Comparison of ENCODE assay signal across 1 mouse cellular context in the genomic region with DNA sequence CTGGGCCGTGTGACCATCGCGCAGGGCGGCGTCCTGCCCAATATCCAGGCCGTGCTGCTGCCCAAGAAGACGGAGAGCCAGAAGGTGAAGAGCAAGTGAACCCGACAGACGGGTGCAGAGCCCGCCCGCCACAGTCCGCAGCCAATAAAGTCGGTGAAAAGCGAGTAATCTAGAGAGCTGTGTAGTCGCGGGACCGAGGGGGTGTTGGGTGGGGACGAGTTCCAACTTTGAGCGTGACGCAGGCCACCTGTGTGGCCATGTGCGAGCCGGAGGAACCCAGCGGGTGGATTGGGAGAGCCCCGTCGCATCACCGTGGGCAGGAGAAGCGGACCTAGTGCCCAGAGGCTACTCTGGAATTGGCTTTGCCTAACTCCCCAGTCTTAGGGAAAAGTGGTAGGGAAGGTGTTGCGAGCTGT.
TF ChIP-seq lines count a peak whose summit lies in the region.

No protein-coding gene starts in this region.

TF ChIP-seq in ES-E14, 5 proteins besides CTCF, POLR2A, EP300 and RAD21:
- no peak for TF ChIP-seq ZC3H11A (IDR thresholded peaks at IDR 0.05; ENCODE audit: borderline replicate concordance, low read depth, low read length)
- TF ChIP-seq HCFC1 (IDR thresholded peaks at IDR 0.05; ENCODE audit: borderline replicate concordance, insufficient read depth, low read length), result no peak
- no peak for TF ChIP-seq ZNF384 (IDR thresholded peaks at IDR 0.05; ENCODE audit: low read depth, low read length)
- no peak for TF ChIP-seq MAFK (IDR thresholded peaks at IDR 0.05; ENCODE audit: insufficient read depth, low read depth, low read length)
- no peak for TF ChIP-seq CHD2 (IDR thresholded peaks at IDR 0.05; ENCODE audit: low read depth, low read length)
